Comparison of ENCODE assay signal across 11 mouse cellular contexts in genomic region chr17:88998243-88998642, GRCm38 (mm10).
"Had no signal": no experiment of that assay in that cellular context is flagged by ENCODE, and none has a peak within 500 bp of the region (broad histone marks: within the 10 kb centered on the region; RNA-seq: fewer than 3 reads in every experiment).

No protein-coding gene starts in this region.

- H3K4me3 ChIP-seq: left cerebral cortex, adult 2 months; midbrain, embryonic 12.5 days; neural tube, embryonic 13.5 days had no signal

- H3K9ac ChIP-seq: liver, embryonic 14.5 days; midbrain, embryonic 12.5 days; neural tube, embryonic 13.5 days had no signal

- H3K9me3 ChIP-seq: midbrain, embryonic 12.5 days; neural tube, embryonic 13.5 days had no signal

- H3K4me1 ChIP-seq: midbrain, embryonic 12.5 days had no signal

- H3K27ac ChIP-seq: left cerebral cortex, adult 2 months; liver, embryonic 14.5 days; midbrain, embryonic 12.5 days; neural tube, embryonic 13.5 days had no signal

- H3K27me3 ChIP-seq: midbrain, embryonic 12.5 days; neural tube, embryonic 13.5 days had no signal

- H3K4me2 ChIP-seq: midbrain, embryonic 12.5 days; neural tube, embryonic 13.5 days had no signal

- ATAC-seq: intestine, postnatal 0 days; midbrain, embryonic 16.5 days had no signal

- DNase-seq: kidney, adult 8-10 months; kidney, postnatal 25 days; lung, adult 2 months; retina, postnatal 1 day; thymus, postnatal 36 days had no signal

- H3K36me3 ChIP-seq: midbrain, embryonic 12.5 days; neural tube, embryonic 13.5 days had no signal
